Mouse (Mus musculus): ENCODE measurements around the gene Ddr2. TPM values are rescaled to one million over a fixed set of nuclear protein-coding genes. Genes with fewer than 3 reads are reported as not detected.
A peak's percentile ranks its signal among the peaks of the same experiment; 100 is the strongest.

The Ddr2 gene
- polyA plus RNA-seq, 1 experiment from 2014 or later: 111 TPM

- no peak overlapping the region for H3K4me3 ChIP-seq (replicated peaks)
- 88% methylated on average over 11 of the region's 11 CpGs for WGBS
Measured at GRCm38 (mm10) chr1:170058051-170058450, 52.5 kb downstream of the Ddr2 start.

GRCm38 (mm10) chr1:170057607-170058006 lies 53.0 kb downstream of the Ddr2 start:
- Histone ChIP-seq H3K27me3 (no peaks in the 10 kb centered on the region), H3K27ac (no peak overlapping the region), H3K4me3 (replicated peaks) (no peak overlapping the region), H3K9me3 (peaks cover 5% of the 10 kb centered on the region), H3K4me1 (replicated peaks) (peaks cover 19% of the 10 kb centered on the region), H3K4me2 (no peak overlapping the region), H3K9ac (replicated peaks) (no peak overlapping the region), H3K36me3 (peaks cover 14% of the 10 kb centered on the region)
- WGBS: 88% methylated on average over 7 of the region's 7 CpGs
- no peak for ATAC-seq (ENCODE audit: insufficient number of reproducible peaks, insufficient read depth, low FRiP score, low TSS enrichment, low read depth)

More at GRCm38 (mm10) chr1:170058051-170058450, 52.5 kb downstream of the Ddr2 start:
- Histone ChIP-seq H3K27me3 (no peaks in the 10 kb centered on the region), H3K4me2 (no peak overlapping the region), H3K9ac (replicated peaks) (no peak overlapping the region), H3K9me3 (peaks cover 5% of the 10 kb centered on the region), H3K4me1 (replicated peaks) (peaks cover 15% of the 10 kb centered on the region), H3K27ac (no peak overlapping the region), H3K36me3 (peaks cover 14% of the 10 kb centered on the region)
- no peak for ATAC-seq (ENCODE audit: insufficient number of reproducible peaks, insufficient read depth, low FRiP score, low TSS enrichment, low read depth)

DNA sequence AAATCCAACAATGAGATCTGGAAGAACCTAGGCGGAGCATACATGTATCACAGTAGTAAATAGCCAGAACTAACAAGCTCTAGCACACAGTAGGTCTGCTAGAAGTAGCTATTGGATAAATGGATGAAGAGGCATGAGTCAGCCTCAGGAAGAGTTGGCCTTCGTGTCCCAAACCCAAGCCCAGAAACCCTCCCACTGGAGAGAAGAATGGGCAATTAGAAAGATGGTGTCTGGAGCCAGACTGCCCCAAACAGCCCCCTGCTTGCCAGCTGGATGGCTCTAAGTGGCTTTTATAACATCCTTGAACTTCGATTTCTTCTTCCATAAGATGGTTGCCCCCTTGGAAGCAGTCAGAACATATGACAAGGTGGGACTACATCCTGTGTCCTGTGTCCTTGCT lies 53.6 kb downstream of the Ddr2 start:
- H3K36me3 ChIP-seq: peaks cover 14% of the 10 kb centered on the region
- H3K4me3 ChIP-seq (replicated peaks): no peak overlapping the region
- 87% methylated on average over 3 of the region's 3 CpGs for WGBS
- peaks cover 26% of the 10 kb centered on the region for H3K4me1 ChIP-seq (replicated peaks)
- no peaks in the 10 kb centered on the region for H3K27me3 ChIP-seq
- no peak overlapping the region for H3K9ac ChIP-seq (replicated peaks)
- ATAC-seq (ENCODE audit: insufficient number of reproducible peaks, insufficient read depth, low FRiP score, low TSS enrichment, low read depth): no peak
- H3K4me2 ChIP-seq: no peak overlapping the region
- peaks cover 5% of the 10 kb centered on the region for H3K9me3 ChIP-seq
- no peak overlapping the region for H3K27ac ChIP-seq

GRCm38 (mm10) chr1:170056214-170056613 lies 54.3 kb downstream of the Ddr2 start:
- no peak overlapping the region for H3K4me3 ChIP-seq (replicated peaks)
- 62% methylated on average over 6 of the region's 6 CpGs for WGBS
- no peak for ATAC-seq (ENCODE audit: insufficient number of reproducible peaks, insufficient read depth, low FRiP score, low TSS enrichment, low read depth)
- 0 out of 2 replicates have a peak overlapping the region, but pooled peaks have one; percentile 35 for H3K27ac ChIP-seq
- peaks cover 30% of the 10 kb centered on the region for H3K4me1 ChIP-seq (replicated peaks)
- H3K9me3 ChIP-seq: peaks cover 5% of the 10 kb centered on the region
- no peak overlapping the region for H3K9ac ChIP-seq (replicated peaks)
- H3K36me3 ChIP-seq: peaks cover 14% of the 10 kb centered on the region
- no peak overlapping the region for H3K4me2 ChIP-seq
- H3K27me3 ChIP-seq: no peaks in the 10 kb centered on the region

DNA sequence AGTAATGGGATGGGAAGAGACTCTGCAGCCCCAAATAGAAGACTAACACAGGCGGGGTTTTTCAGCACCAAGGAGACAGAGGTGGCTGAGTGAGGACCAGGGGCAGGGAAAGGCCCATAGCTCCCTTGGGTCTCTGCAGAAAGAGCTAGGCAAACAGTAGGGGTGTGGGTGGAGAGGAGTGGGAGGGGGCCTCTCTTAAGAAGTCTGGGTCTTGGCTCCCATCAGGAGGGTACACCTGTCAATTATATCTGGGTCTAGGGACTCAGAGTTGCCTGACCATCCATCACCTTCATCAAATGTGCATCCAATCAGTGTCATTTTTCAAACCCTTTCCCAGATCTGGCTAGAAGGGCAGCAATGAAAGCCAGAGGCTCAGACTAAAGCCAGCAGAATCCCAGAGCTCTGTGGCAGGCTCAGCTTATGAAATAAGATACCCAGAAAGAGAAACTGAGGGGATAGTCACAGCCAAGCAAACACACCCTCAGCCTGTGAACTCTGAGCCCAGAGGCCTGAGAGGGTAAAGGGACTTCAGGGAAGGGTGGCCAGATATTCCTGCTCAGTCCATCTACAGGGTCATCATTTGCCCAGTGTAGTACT lies 58.0 kb downstream of the Ddr2 start:
- Histone ChIP-seq H3K9ac (replicated peaks) (no peak overlapping the region), H3K27me3 (no peaks in the 10 kb centered on the region), H3K36me3 (peaks cover 5% of the 10 kb centered on the region; the same call in 1 of the 2 replicates), H3K4me3 (replicated peaks) (no peak overlapping the region), H3K4me2 (no peak overlapping the region), H3K27ac (no peak overlapping the region), H3K4me1 (replicated peaks) (peaks cover 30% of the 10 kb centered on the region), H3K9me3 (no peaks in the 10 kb centered on the region)
- peak; percentile 70; the same call in 1 of the 2 replicates for ATAC-seq (ENCODE audit: insufficient number of reproducible peaks, insufficient read depth, low FRiP score, low TSS enrichment, low read depth)
- 88% methylated on average over 1 of the region's 1 CpGs for WGBS

DNA sequence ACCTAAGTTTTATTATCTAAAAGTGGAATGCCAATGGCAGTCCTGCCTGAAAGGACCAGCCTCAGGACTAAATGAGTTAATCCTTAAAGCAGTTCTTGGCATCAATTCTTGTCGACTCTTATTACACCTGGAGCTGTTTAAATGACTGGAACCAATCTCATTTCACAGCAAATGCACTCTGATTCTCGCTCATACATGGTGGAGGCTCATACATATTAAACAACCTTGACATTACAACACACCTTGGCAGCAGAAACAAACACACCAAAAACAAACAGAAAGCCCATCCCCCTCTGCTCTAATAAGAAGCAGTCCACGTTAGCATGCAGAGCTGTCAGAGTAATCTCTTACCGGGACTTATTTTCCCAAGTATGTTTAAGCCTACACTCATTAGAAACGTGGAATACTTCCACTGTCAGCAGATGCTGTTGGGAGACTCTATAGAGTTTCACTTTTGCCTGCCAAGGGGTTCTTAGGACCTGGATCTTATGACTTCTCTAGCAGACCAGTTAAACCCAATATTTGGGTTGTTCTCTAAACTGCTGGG lies 58.9 kb downstream of the Ddr2 start:
- no peak overlapping the region for H3K4me2 ChIP-seq
- no peak overlapping the region for H3K9ac ChIP-seq (replicated peaks)
- peaks cover 5% of the 10 kb centered on the region; the same call in 1 of the 2 replicates for H3K36me3 ChIP-seq
- no peak overlapping the region for H3K4me3 ChIP-seq (replicated peaks)
- ATAC-seq (ENCODE audit: insufficient number of reproducible peaks, insufficient read depth, low FRiP score, low TSS enrichment, low read depth): no peak
- H3K4me1 ChIP-seq (replicated peaks): peaks cover 30% of the 10 kb centered on the region
- no peaks in the 10 kb centered on the region for H3K9me3 ChIP-seq
- H3K27me3 ChIP-seq: no peaks in the 10 kb centered on the region
- 62% methylated on average over 5 of the region's 5 CpGs for WGBS
- no peak overlapping the region for H3K27ac ChIP-seq

DNA sequence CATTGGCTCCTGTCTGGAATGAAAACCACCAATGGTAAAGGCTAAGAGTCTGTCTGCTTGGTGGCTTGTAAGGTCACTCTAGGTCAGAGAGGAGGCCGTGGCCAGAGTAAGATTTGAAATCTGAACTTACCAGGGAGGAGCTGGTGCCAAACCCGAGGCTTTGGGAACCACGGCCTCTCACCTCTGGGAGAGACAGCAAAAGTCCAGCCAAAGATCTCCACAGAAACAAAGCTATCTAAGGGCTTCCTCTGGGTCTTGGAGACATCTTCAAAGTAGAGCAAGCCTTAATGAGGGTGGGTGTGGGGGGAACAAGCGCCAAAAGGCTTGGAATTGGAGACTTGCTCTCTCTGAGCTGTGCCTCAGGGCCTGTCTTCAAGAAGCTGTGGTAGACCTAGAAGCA lies 62.1 kb downstream of the Ddr2 start:
- Histone ChIP-seq H3K4me3 (replicated peaks) (no peak overlapping the region), H3K4me2 (no peak overlapping the region), H3K36me3 (peaks cover 5% of the 10 kb centered on the region; the same call in 1 of the 2 replicates), H3K27me3 (no peaks in the 10 kb centered on the region), H3K9me3 (no peaks in the 10 kb centered on the region), H3K9ac (replicated peaks) (no peak overlapping the region), H3K4me1 (replicated peaks) (peaks cover 18% of the 10 kb centered on the region), H3K27ac (no peak overlapping the region)
- ATAC-seq (ENCODE audit: insufficient number of reproducible peaks, insufficient read depth, low FRiP score, low TSS enrichment, low read depth): no peak
- 66% methylated on average over 4 of the region's 4 CpGs for WGBS

DNA sequence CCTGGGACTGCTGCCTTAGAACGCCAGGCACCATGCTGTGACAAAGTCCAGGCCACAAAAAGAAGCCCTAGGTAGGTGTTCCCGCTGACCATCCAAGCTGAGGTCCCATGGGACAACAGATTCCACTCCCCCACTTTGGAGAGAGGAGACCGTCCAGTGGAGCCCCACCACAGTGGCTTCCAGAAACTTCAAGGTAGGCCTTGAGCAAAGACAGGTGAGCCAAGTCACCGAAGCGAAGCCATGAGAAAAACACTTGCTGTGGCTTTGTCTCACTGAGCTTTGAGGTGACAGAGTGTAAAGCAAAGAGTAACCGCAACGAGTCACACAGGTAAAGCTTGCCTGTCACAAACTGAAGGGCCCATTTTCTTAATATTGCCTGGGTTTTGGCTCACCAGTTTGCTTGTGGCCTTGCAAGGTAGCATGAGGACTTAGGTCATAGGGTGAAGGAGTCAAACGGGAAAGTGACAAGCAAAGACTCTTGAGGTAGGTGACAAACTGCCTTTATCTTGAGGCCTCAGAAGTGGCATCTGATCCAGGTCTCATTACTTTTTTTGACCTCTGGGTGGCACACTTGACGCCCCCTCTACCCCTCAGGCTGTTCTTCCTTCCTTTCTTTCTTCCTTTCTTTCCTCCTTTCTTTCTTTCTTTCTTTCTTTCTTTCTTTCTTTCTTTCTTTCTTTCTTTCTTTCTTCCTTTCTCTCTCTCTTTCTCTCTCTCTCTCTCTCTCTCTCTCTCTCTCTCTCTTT lies 65.7 kb downstream of the Ddr2 start:
- Histone ChIP-seq H3K4me3 (replicated peaks) (no peak overlapping the region), H3K36me3 (peaks cover 5% of the 10 kb centered on the region; the same call in 1 of the 2 replicates), H3K27me3 (no peaks in the 10 kb centered on the region), H3K4me1 (replicated peaks) (no peaks in the 10 kb centered on the region), H3K27ac (no peak overlapping the region), H3K9ac (replicated peaks) (no peak overlapping the region), H3K9me3 (no peaks in the 10 kb centered on the region), H3K4me2 (no peak overlapping the region)
- no peak for ATAC-seq (ENCODE audit: insufficient number of reproducible peaks, insufficient read depth, low FRiP score, low TSS enrichment, low read depth)
- WGBS: 78% methylated on average over 9 of the region's 9 CpGs

GRCm38 (mm10) chr1:170043753-170044152 lies 66.8 kb downstream of the Ddr2 start:
- H3K36me3 ChIP-seq: peaks cover 5% of the 10 kb centered on the region; the same call in 1 of the 2 replicates
- no peak overlapping the region for H3K4me2 ChIP-seq

GRCm38 (mm10) chr1:170042996-170043395 lies 67.6 kb downstream of the Ddr2 start:
- H3K27ac ChIP-seq: no peak overlapping the region
- no peaks in the 10 kb centered on the region for H3K4me1 ChIP-seq (replicated peaks)
- H3K9ac ChIP-seq (replicated peaks): no peak overlapping the region
- no peaks in the 10 kb centered on the region for H3K9me3 ChIP-seq
- no peaks in the 10 kb centered on the region for H3K27me3 ChIP-seq
- ATAC-seq (ENCODE audit: insufficient number of reproducible peaks, insufficient read depth, low FRiP score, low TSS enrichment, low read depth): no peak
- 88% methylated on average over 5 of the region's 5 CpGs for WGBS
- H3K4me3 ChIP-seq (replicated peaks): no peak overlapping the region
- peaks cover under 1% of the 10 kb centered on the region; the same call in 1 of the 2 replicates for H3K36me3 ChIP-seq
- no peak overlapping the region for H3K4me2 ChIP-seq

More at GRCm38 (mm10) chr1:170043753-170044152, 66.8 kb downstream of the Ddr2 start:
- Histone ChIP-seq H3K9ac (replicated peaks) (no peak overlapping the region), H3K4me1 (replicated peaks) (no peaks in the 10 kb centered on the region), H3K4me3 (replicated peaks) (no peak overlapping the region), H3K9me3 (no peaks in the 10 kb centered on the region), H3K27ac (no peak overlapping the region), H3K27me3 (no peaks in the 10 kb centered on the region)
- ATAC-seq (ENCODE audit: insufficient number of reproducible peaks, insufficient read depth, low FRiP score, low TSS enrichment, low read depth): no peak

DNA sequence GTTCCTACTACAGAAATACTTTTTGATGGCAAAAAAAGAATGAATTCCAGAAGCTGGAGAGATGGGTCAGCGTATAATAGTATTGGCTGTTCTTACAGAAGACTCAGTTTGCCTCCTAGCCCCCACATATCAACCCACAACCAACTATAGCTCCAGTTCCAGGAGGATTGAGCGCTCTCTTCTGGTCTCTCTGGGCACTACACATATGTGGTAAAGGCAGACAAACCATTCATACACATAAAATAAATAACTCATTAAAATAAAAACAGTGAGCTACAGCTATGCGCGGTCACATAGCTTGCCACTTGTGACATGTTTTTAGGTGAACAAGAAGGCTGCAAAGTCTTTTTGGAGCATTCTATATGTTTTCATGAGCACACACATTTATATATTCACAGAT lies 71.2 kb downstream of the Ddr2 start:
- H3K4me1 ChIP-seq (replicated peaks): no peaks in the 10 kb centered on the region
- no peak overlapping the region for H3K4me2 ChIP-seq
- H3K9ac ChIP-seq (replicated peaks): no peak overlapping the region
- no peaks in the 10 kb centered on the region for H3K9me3 ChIP-seq
- H3K4me3 ChIP-seq (replicated peaks): no peak overlapping the region
- H3K27ac ChIP-seq: no peak overlapping the region
- H3K36me3 ChIP-seq: peaks cover 11% of the 10 kb centered on the region; the same call in 1 of the 2 replicates
- H3K27me3 ChIP-seq: no peaks in the 10 kb centered on the region
- ATAC-seq (ENCODE audit: insufficient number of reproducible peaks, insufficient read depth, low FRiP score, low TSS enrichment, low read depth): no peak
- WGBS: 66% methylated on average over 4 of the region's 4 CpGs
